9 mouse cellular contexts compared by ENCODE assay signal in genomic region chr1:78864351-78864750, GRCm38 (mm10). TPM values are rescaled to one million over a fixed set of nuclear protein-coding genes. Genes with fewer than 3 reads are reported as not detected.
DNase-seq lines count a peak whose midpoint lies in the region; ATAC-seq and TF ChIP-seq lines count a peak whose summit lies in the region.
"Had no signal": no experiment of that assay in that cellular context is flagged by ENCODE, and none has a peak within 500 bp of the region (broad histone marks: within the 10 kb centered on the region; RNA-seq: fewer than 3 reads in every experiment).

No protein-coding gene starts in this region.

- no peaks in the 10 kb centered on the region for H3K9me3 ChIP-seq in liver, postnatal 0 days (ENCODE audit: low read length)
- H3K9me3 ChIP-seq: limb, embryonic 12.5 days had no signal

- H3K27me3 ChIP-seq in liver, postnatal 0 days (ENCODE audit: insufficient read depth, low read length): no peaks in the 10 kb centered on the region
- H3K27me3 ChIP-seq: limb, embryonic 12.5 days had no signal

- no peak for ATAC-seq in liver, postnatal 0 days

- WGBS in liver, postnatal 0 days (ENCODE audit: insufficient replicate concordance): 53% methylated on average over 6 of the region's 6 CpGs

- H3K9ac ChIP-seq in liver, postnatal 0 days (replicated peaks): no peak overlapping the region
- H3K9ac ChIP-seq: limb, embryonic 12.5 days had no signal

- no peak for TF ChIP-seq EP300 in liver, postnatal 0 days (IDR thresholded peaks at IDR 0.05; ENCODE audit: low read depth)

- H3K27ac ChIP-seq in liver, postnatal 0 days (ENCODE audit: low read depth): peak overlapping the region; percentile 7; the same call in 1 of the 2 replicates
- H3K27ac ChIP-seq: limb, embryonic 12.5 days had no signal

- H3K4me2 ChIP-seq in liver, postnatal 0 days (ENCODE audit: low read depth, low read length): no peak overlapping the region
- H3K4me2 ChIP-seq: limb, embryonic 12.5 days had no signal

- H3K4me1 ChIP-seq in liver, postnatal 0 days (ENCODE audit: insufficient read depth): no peaks in the 10 kb centered on the region
- H3K4me1 ChIP-seq: limb, embryonic 12.5 days had no signal

- TF ChIP-seq CTCF in liver, postnatal 0 days (IDR thresholded peaks at IDR 0.05; ENCODE audit: low read depth): no peak

- H3K4me3 ChIP-seq in liver, postnatal 0 days (ENCODE audit: low read depth, low read length): no peak overlapping the region
- H3K4me3 ChIP-seq: limb, embryonic 12.5 days had no signal

- H3K36me3 ChIP-seq in liver, postnatal 0 days (replicated peaks; ENCODE audit: insufficient read depth, low read length): no peaks in the 10 kb centered on the region
- H3K36me3 ChIP-seq: limb, embryonic 12.5 days had no signal

- DNase-seq in liver, postnatal 0 days: no peak
- no peak for DNase-seq in liver
- DNase-seq in gastrocnemius, postnatal 14 days: peak; percentile 30
- peak; percentile 43 for DNase-seq in heart, postnatal 4 days
- peak; percentile 36 for DNase-seq in lung, postnatal 25 days (ENCODE audit: low spot score)
- DNase-seq in MN1 (ENCODE audit: low spot score): no peak
- no peak for DNase-seq in left cerebral cortex, postnatal 14 days (ENCODE audit: low spot score in 2 of 2)
- DNase-seq in right cerebral cortex, postnatal 14 days: no peak

- intact Hi-C loops in gastrocnemius, postnatal 14 days (cut with DNase I; ENCODE audit: low total_unique reads): no loop called here
- intact Hi-C loops in left cerebral cortex, postnatal 14 days (cut with DNase I): loop anchor here (10.0 kb wide), 2 partner anchors 120 to 570 kb away; no protein-coding TSS in a partner anchor

RNA-seq across cellular contexts. Expression of gene Kcne4, which starts 47.8 kb away (rescaled TPM):
- polyA plus RNA-seq in liver, postnatal 0 days (2015; fragmentation: Nextera tagmentation; extraction: Ambion mirVana): 0.19 and 0.27 TPM in 2 replicates
- 1 to 10 TPM; 1.5 to 2.3 TPM for total RNA-seq in gastrocnemius, postnatal 14 days (2021)
- 1 to 10 TPM; 4.3 to 4.9 TPM for total RNA-seq in heart, postnatal 4 days (2021)
- total RNA-seq in left cerebral cortex, postnatal 14 days (2021): 1 to 10 TPM; 1.1 to 1.5 TPM

Comparison
In these comparisons a context has a peak if more than half of its experiments do, and no peak if none do; other contexts are left out.
1. DNase-seq: peak in gastrocnemius, postnatal 14 days (single experiment), heart, postnatal 4 days (single experiment) and lung, postnatal 25 days (single experiment); none in liver, postnatal 0 days (single experiment), liver (single experiment), MN1 (single experiment), left cerebral cortex, postnatal 14 days (0 of 2) and right cerebral cortex, postnatal 14 days (single experiment).